Mouse (Mus musculus) E14TG2a.4 (cell line): Measurements from ENCODE around the gene Serpina12.
A peak's percentile ranks its signal among the peaks of the same experiment; 100 is the strongest.

Experiments
- H3K27me3 ChIP-seq: 2 replicates; pipeline ENCODE4 v1.6.1; 2014; ENCODE audit warnings: low read length, control low read depth; ENCODE audit not compliant: insufficient read depth
- H3K36me3 ChIP-seq: 2 replicates; pipeline ENCODE4 v1.6.1; 2014; ENCODE audit warnings: low read length, control low read depth; ENCODE audit not compliant: insufficient read depth
- H3K4me1 ChIP-seq: replicated peaks from 2 replicates; pipeline ENCODE4 v1.6.1; 2014; ENCODE audit warnings: low read depth, low read length, control low read depth
- H3K4me3 ChIP-seq: replicated peaks from 2 replicates; pipeline ENCODE4 v1.5.1; 2014; ENCODE audit warnings: mild to moderate bottlenecking, low read length
- H3K9me3 ChIP-seq: 2 replicates; pipeline ENCODE4 v1.6.1; 2014; ENCODE audit warnings: low read length, control low read depth
- CTCF ChIP-seq: conservative IDR thresholded peaks from 2 replicates; pipeline ENCODE4 v1.5.1; 2014; ENCODE audit warnings: low read length
- NANOG ChIP-seq: IDR thresholded peaks from 2 replicates; pipeline ENCODE4 v1.6.1; 2014; ENCODE audit warnings: borderline replicate concordance, low read length, mixed read lengths
- POU5F1 ChIP-seq: IDR thresholded peaks from 2 replicates; pipeline ENCODE4 v1.6.1; 2014; ENCODE audit warnings: low read length, borderline replicate concordance

Serpina12 gene

DNA sequence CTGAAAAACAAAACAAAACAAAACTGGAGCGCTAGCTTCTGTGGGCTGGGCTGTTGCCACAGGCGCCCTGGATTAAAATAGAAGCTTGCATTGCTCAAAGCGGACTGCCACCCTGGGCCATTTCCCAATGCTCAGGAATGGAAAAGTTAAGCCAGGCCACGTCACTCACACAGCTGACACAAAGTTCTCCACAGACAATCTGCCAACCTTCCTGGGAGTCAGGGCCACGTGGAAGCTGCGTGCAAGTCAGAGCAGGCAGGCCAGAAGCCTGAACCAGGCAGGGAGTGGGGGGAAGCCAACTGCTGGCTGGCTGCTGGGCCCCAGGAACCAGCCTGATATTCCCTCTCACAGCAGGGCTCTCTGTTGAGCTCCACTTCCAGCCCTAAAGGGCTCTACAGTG is 2.8 kb downstream of the Serpina12 start:
- H3K4me3 ChIP-seq = no peak overlapping the region
- H3K36me3 ChIP-seq = no peaks in the 10 kb centered on the region
- no peaks in the 10 kb centered on the region for H3K9me3 ChIP-seq
- TF ChIP-seq POU5F1 (no peak), CTCF (no peak), NANOG (no peak)
- H3K27me3 ChIP-seq = no peaks in the 10 kb centered on the region
- H3K4me1 ChIP-seq = peaks cover 7% of the 10 kb centered on the region; the same call in 1 of the 2 replicates

- Histone ChIP-seq H3K36me3 (no peaks in the 10 kb centered on the region), H3K9me3 (no peaks in the 10 kb centered on the region), H3K4me3 (no peak overlapping the region), H3K27me3 (peaks cover 5% of the 10 kb centered on the region; the same call in 1 of the 2 replicates), H3K4me1 (peaks cover 10% of the 10 kb centered on the region; the same call in 1 of the 2 replicates)
- TF ChIP-seq NANOG (no peak), POU5F1 (no peak), CTCF (no peak)
These were observed 6.1 kb downstream of the Serpina12 start for GRCm38 (mm10) chr12:104038181-104038580.

- Histone ChIP-seq H3K4me1 (0 out of 2 replicates have a peak, but pooled peaks cover 3% of the 10 kb centered on the region), H3K27me3 (peaks cover 11% of the 10 kb centered on the region; the same call in 1 of the 2 replicates), H3K36me3 (no peaks in the 10 kb centered on the region), H3K9me3 (no peaks in the 10 kb centered on the region), H3K4me3 (no peak overlapping the region)
- TF ChIP-seq POU5F1 = no peak
- TF ChIP-seq NANOG = no peak
- TF ChIP-seq CTCF = no peak
These were observed 10.5 kb downstream of the Serpina12 start for GRCm38 (mm10) chr12:104033752-104034151.

DNA sequence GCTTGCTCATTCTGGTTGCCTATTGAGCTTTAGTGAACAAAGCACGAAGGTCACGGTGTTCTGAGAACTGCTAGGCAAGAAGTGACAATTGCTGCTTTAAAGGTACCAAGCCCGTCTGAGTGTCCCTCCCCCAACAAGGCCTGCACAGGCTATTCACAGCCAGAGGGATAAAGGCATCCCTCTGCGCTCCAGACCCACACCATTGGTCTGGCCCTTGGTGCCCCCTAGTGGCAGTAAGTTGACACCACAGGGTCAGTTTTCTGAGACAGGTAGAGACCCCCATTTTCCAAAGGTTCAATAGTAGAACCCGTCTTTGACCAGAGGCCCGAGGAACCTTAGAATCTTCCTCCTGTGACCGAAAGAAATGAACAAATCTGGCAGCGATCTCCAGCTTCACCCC is 14.3 kb downstream of the Serpina12 start:
- TF ChIP-seq CTCF (peak; percentile 51), POU5F1 (no peak), NANOG (no peak)
- Histone ChIP-seq H3K4me1 (0 out of 2 replicates have a peak, but pooled peaks cover 3% of the 10 kb centered on the region), H3K4me3 (no peak overlapping the region), H3K36me3 (no peaks in the 10 kb centered on the region), H3K27me3 (peaks cover 6% of the 10 kb centered on the region; the same call in 1 of the 2 replicates), H3K9me3 (no peaks in the 10 kb centered on the region)

DNA sequence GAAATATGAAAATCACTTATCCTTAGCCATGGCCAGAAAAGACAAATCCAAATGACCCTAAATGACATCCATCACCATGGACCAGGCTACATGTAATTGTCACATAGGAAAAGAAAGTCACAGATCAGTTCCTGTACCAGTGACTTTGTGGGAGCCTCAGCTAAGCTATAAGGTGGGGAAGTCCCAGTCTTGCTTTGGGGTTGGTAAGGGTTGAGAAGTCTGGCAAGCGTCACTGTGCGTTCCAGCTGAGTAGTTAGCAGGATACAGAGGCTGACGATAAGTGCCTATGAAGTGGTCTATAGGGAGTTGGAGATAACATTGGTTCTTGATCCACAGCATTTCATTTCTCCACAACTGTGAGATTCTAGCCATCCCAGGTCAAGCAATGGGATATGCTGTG is 29.0 kb downstream of the Serpina12 start:
- H3K4me3 ChIP-seq = no peak overlapping the region
- no peak for TF ChIP-seq NANOG
- TF ChIP-seq POU5F1 = no peak
- no peak for TF ChIP-seq CTCF
- no peaks in the 10 kb centered on the region for H3K4me1 ChIP-seq

GRCm38 (mm10) chr12:104013620-104014019 is 30.6 kb downstream of the Serpina12 start, which contains the start of gene Serpina9:
Gene Serpina9 (minus strand): TSS chr12:104013755.
- no peaks in the 10 kb centered on the region for H3K27me3 ChIP-seq
- TF ChIP-seq NANOG = no peak
- TF ChIP-seq CTCF = no peak
- TF ChIP-seq POU5F1 = no peak
- H3K36me3 ChIP-seq = no peaks in the 10 kb centered on the region
- H3K4me3 ChIP-seq = no peak within 1 kb of the TSS
- H3K4me1 ChIP-seq = no peaks in the 10 kb centered on the region
- H3K9me3 ChIP-seq = peaks cover 3% of the 10 kb centered on the region; the same call in 1 of the 2 replicates

More for the DNA sequence above, 29.0 kb downstream of the Serpina12 start:
- Histone ChIP-seq H3K27me3 (no peaks in the 10 kb centered on the region), H3K9me3 (peaks cover 3% of the 10 kb centered on the region; the same call in 1 of the 2 replicates), H3K36me3 (no peaks in the 10 kb centered on the region)

GRCm38 (mm10) chr12:104004689-104005088 is 39.6 kb downstream of the Serpina12 start:
- TF ChIP-seq NANOG (no peak), POU5F1 (no peak), CTCF (peak; percentile 51)
- Histone ChIP-seq H3K27me3 (no peaks in the 10 kb centered on the region), H3K4me1 (no peaks in the 10 kb centered on the region), H3K36me3 (no peaks in the 10 kb centered on the region), H3K4me3 (no peak overlapping the region), H3K9me3 (peaks cover 29% of the 10 kb centered on the region)

- Histone ChIP-seq H3K4me3 (no peak overlapping the region), H3K27me3 (no peaks in the 10 kb centered on the region), H3K36me3 (no peaks in the 10 kb centered on the region), H3K4me1 (no peaks in the 10 kb centered on the region), H3K9me3 (peaks cover 30% of the 10 kb centered on the region)
- no peak for TF ChIP-seq CTCF
- TF ChIP-seq NANOG = no peak
- TF ChIP-seq POU5F1 = no peak
These were observed 41.0 kb downstream of the Serpina12 start for GRCm38 (mm10) chr12:104003238-104003612.

GRCm38 (mm10) chr12:104002569-104003237 is 41.5 kb downstream of the Serpina12 start:
- TF ChIP-seq POU5F1 (no peak), NANOG (no peak), CTCF (no peak)
- Histone ChIP-seq H3K36me3 (no peaks in the 10 kb centered on the region), H3K4me3 (no peak overlapping the region), H3K4me1 (no peaks in the 10 kb centered on the region), H3K27me3 (no peaks in the 10 kb centered on the region), H3K9me3 (peaks cover 30% of the 10 kb centered on the region)
